Mouse (Mus musculus): Measurements from ENCODE around the gene Chst11. TPM values are rescaled to one million over a fixed set of nuclear protein-coding genes. Genes with fewer than 3 reads are reported as not detected.
A peak's percentile ranks its signal among the peaks of the same experiment; 100 is the strongest.

The Chst11 gene
- total and polyA plus RNA-seq, 3 experiments, result 3.1 to 10.6 TPM; not detected in 1

DNA sequence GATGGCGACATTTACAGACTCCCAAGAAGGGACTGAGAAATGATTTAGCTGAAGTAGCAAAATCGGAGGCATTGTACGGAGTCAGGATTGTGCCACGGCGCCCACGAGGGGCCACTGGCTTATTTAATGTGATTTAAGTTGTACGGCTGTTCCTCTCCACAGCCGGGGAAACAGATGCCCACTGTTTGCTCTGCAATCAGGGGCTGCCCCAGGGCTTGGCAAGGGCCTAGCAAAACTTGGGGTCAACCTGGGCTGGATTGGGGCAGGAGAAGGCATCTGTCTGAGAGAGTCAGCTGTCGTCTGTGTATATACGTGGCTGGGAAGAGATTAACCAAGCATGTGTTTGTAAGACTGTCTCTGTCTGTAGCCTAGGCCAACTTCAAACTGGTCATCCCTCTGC is 149.6 kb downstream of the Chst11 start:
- H3K27me3 ChIP-seq (ENCODE audit: control insufficient read depth in 1 of 2, insufficient read depth in 2 of 2, low read length in 2 of 2), result no peaks in the 10 kb centered on the region
- no peak overlapping the region for H3K27ac ChIP-seq (ENCODE audit: control insufficient read depth, low read depth, low read length)
- TF ChIP-seq GATA1 (IDR thresholded peaks at IDR 0.05; ENCODE audit: low read depth, low read length), result no peak
- DNase-seq (ENCODE audit: low read depth, low spot score), result no peak
- no peaks in the 10 kb centered on the region for H3K9me3 ChIP-seq (replicated peaks; ENCODE audit: insufficient read depth, low read length)
- H3K79me2 ChIP-seq (ENCODE audit: control insufficient read depth, insufficient read depth, low read length, poor library complexity), result no peaks in the 10 kb centered on the region
- no peak overlapping the region for H3K9ac ChIP-seq (ENCODE audit: control insufficient read depth, low read depth, low read length, poor library complexity, severe bottlenecking)
- no peak overlapping the region for H3K4me3 ChIP-seq (ENCODE audit: control insufficient read depth in 1 of 2, insufficient read depth in 1 of 2, low read depth in 2 of 2, low read length in 2 of 2)
- no peaks in the 10 kb centered on the region for H3K36me3 ChIP-seq (ENCODE audit: control insufficient read depth in 1 of 2, insufficient read depth in 2 of 2, low read length in 2 of 2)
- no peaks in the 10 kb centered on the region for H3K4me1 ChIP-seq (ENCODE audit: control insufficient read depth in 1 of 2, insufficient read depth in 2 of 2, low read length in 2 of 2)

DNA sequence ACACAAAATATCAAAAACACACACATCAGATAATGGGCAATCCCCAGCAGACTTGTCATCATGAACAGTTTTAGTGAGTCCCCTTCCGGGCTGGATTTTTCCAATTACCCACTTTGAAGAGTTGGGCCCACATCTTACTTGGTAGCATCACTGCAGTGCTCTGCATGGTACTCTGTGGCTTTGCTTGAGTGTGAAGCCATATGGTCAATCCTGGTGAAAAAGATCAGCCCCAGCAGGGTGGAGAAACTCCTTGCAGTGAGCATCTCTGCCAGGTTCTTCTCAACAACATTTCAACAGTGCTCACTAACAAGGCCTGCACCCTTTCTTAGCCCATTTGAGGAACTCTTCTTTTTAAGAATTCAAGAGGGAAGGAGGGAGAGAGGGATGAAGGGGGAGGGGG is 150.7 kb downstream of the Chst11 start:
- no peaks in the 10 kb centered on the region for H3K79me2 ChIP-seq (ENCODE audit: control insufficient read depth, insufficient read depth, low read length, poor library complexity)
- H3K9me3 ChIP-seq (replicated peaks; ENCODE audit: insufficient read depth, low read length), result no peaks in the 10 kb centered on the region
- no peaks in the 10 kb centered on the region for H3K27me3 ChIP-seq (ENCODE audit: control insufficient read depth in 1 of 2, insufficient read depth in 2 of 2, low read length in 2 of 2)
- no peak overlapping the region for H3K27ac ChIP-seq (ENCODE audit: control insufficient read depth, low read depth, low read length)
- H3K36me3 ChIP-seq (ENCODE audit: control insufficient read depth in 1 of 2, insufficient read depth in 2 of 2, low read length in 2 of 2), result no peaks in the 10 kb centered on the region
- TF ChIP-seq POLR2AphosphoS5 (IDR thresholded peaks at IDR 0.05; ENCODE audit: borderline replicate concordance, low read depth, low read length), result no peak
- no peak for TF ChIP-seq GABPA (IDR thresholded peaks at IDR 0.05; ENCODE audit: low read depth, low read length)
- TF ChIP-seq CHD1 (IDR thresholded peaks at IDR 0.05; ENCODE audit: low read depth, low read length), result no peak
- TF ChIP-seq MAZ (IDR thresholded peaks at IDR 0.05; ENCODE audit: low read depth, low read length), result no peak
- TF ChIP-seq CHD2 (IDR thresholded peaks at IDR 0.05; ENCODE audit: low read length), result no peak
- no peak for TF ChIP-seq ZNF384 (IDR thresholded peaks at IDR 0.05; ENCODE audit: low read depth, low read length)
- TF ChIP-seq HCFC1 (IDR thresholded peaks at IDR 0.05; ENCODE audit: low read depth, low read length), result no peak
- no peak for TF ChIP-seq EP300 (IDR thresholded peaks at IDR 0.05; ENCODE audit: low read depth in 1 of 2, low read length in 2 of 2)
- TF ChIP-seq ELF1 (IDR thresholded peaks at IDR 0.05; ENCODE audit: low read depth, low read length), result no peak
- no peak for TF ChIP-seq USF2 (IDR thresholded peaks at IDR 0.05; ENCODE audit: borderline replicate concordance in 1 of 2, insufficient read depth in 1 of 2, low read depth in 1 of 2, low read length in 2 of 2)
- TF ChIP-seq ZC3H11A (IDR thresholded peaks at IDR 0.05; ENCODE audit: low read depth, low read length), result no peak
- H3K4me3 ChIP-seq (ENCODE audit: control insufficient read depth in 1 of 2, insufficient read depth in 1 of 2, low read depth in 2 of 2, low read length in 2 of 2), result no peak overlapping the region
- no peak for DNase-seq (ENCODE audit: low read depth, low spot score)
- no peak overlapping the region for H3K9ac ChIP-seq (ENCODE audit: control insufficient read depth, low read depth, low read length, poor library complexity, severe bottlenecking)
- no peaks in the 10 kb centered on the region for H3K4me1 ChIP-seq (ENCODE audit: control insufficient read depth in 1 of 2, insufficient read depth in 2 of 2, low read length in 2 of 2)

- TF ChIP-seq JUND (IDR thresholded peaks at IDR 0.05; ENCODE audit: low read depth, low read length) (no peak), NRF1 (IDR thresholded peaks at IDR 0.05; ENCODE audit: insufficient read depth, low read depth, low read length, poor library complexity, severe bottlenecking) (no peak), POLR2A (IDR thresholded peaks at IDR 0.05; ENCODE audit: control insufficient read depth in 1 of 2, insufficient read depth in 1 of 2, low read depth in 1 of 2, low read length in 2 of 2, poor library complexity in 1 of 2) (no peak), CTCF (IDR thresholded peaks at IDR 0.05 in 2 of 3, conservative IDR thresholded peaks at IDR 0.05 in 1 of 3; ENCODE audit: control insufficient read depth in 1 of 3, insufficient read depth in 1 of 3, low read depth in 2 of 3, low read length in 3 of 3, poor library complexity in 1 of 3, severe bottlenecking in 1 of 3) (no peak), MEF2A (IDR thresholded peaks at IDR 0.05; ENCODE audit: extremely low read depth, insufficient replicate concordance, low read depth, low read length, poor library complexity, severe bottlenecking) (no peak), EP300 (IDR thresholded peaks at IDR 0.05; ENCODE audit: low read depth in 1 of 2, low read length in 2 of 2) (no peak), SIN3A (IDR thresholded peaks at IDR 0.05; ENCODE audit: low read length) (no peak), POLR2AphosphoS2 (IDR thresholded peaks at IDR 0.05; ENCODE audit: low read length) (no peak), RCOR1 (IDR thresholded peaks at IDR 0.05; ENCODE audit: low read depth, low read length) (no peak), SMC3 (IDR thresholded peaks at IDR 0.05; ENCODE audit: low read depth, low read length) (no peak)
- Histone ChIP-seq H3K27me3 (ENCODE audit: control insufficient read depth in 1 of 2, insufficient read depth in 2 of 2, low read length in 2 of 2) (no peaks in the 10 kb centered on the region), H3K9me3 (replicated peaks; ENCODE audit: insufficient read depth, low read length) (no peaks in the 10 kb centered on the region), H3K9ac (ENCODE audit: control insufficient read depth, low read depth, low read length, poor library complexity, severe bottlenecking) (no peak overlapping the region), H3K4me1 (ENCODE audit: control insufficient read depth in 1 of 2, insufficient read depth in 2 of 2, low read length in 2 of 2) (no peaks in the 10 kb centered on the region), H3K27ac (ENCODE audit: control insufficient read depth, low read depth, low read length) (no peak overlapping the region), H3K4me3 (ENCODE audit: control insufficient read depth in 1 of 2, insufficient read depth in 1 of 2, low read depth in 2 of 2, low read length in 2 of 2) (no peak overlapping the region), H3K79me2 (ENCODE audit: control insufficient read depth, insufficient read depth, low read length, poor library complexity) (no peaks in the 10 kb centered on the region), H3K36me3 (ENCODE audit: control insufficient read depth in 1 of 2, insufficient read depth in 2 of 2, low read length in 2 of 2) (no peaks in the 10 kb centered on the region)
- DNase-seq (ENCODE audit: low read depth, low spot score), result peak; percentile 9
These were observed 151.8 kb downstream of the Chst11 start for GRCm38 (mm10) chr10:83137103-83137502.
